Mouse (Mus musculus) common myeloid progenitor, adult 5-6 weeks (primary cell): ENCODE measurements around the gene St3gal3. TPM values are rescaled to one million over a fixed set of nuclear protein-coding genes. Genes with fewer than 3 reads are reported as not detected.

Source experiments
- ATAC-seq: replicated peaks from 2 replicates; pipeline ENCODE4 v1.8.0; 2016; ENCODE audit warnings: low read depth, mild to moderate bottlenecking, moderate TSS enrichment, inconsistent platforms; ENCODE audit not compliant: poor library complexity, severe bottlenecking
- total RNA-seq: library from RNA; stranded (forward); fragments of 200-1000, 187-1606 nt; gene quantifications from 2 replicates; pipeline ENCODE4 v1.2.3, GENCODE M21; 2017

The St3gal3 gene
- total RNA-seq, 1 experiment from 2014 or later = 11.0 TPM

DNA sequence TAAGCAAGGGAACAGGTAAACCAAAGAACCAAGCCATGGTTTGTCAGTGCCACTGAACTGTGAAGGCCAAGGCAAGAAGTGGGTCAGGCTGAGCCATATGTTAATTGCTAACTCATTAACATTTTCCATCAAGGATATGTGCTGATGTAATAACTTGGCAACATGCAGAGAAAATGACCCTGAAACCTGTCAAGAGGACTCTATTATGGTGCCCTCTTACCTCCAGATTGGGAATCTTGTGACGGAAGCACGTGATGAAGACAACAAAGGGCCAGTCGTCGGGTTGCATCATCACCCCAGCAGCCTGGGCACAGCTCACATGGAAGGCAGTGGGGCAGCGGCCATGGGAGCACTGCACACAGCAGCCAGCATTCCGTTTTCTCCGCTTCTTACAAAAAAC lies 9.0 kb upstream of the St3gal3 start:
- ATAC-seq = no peak

DNA sequence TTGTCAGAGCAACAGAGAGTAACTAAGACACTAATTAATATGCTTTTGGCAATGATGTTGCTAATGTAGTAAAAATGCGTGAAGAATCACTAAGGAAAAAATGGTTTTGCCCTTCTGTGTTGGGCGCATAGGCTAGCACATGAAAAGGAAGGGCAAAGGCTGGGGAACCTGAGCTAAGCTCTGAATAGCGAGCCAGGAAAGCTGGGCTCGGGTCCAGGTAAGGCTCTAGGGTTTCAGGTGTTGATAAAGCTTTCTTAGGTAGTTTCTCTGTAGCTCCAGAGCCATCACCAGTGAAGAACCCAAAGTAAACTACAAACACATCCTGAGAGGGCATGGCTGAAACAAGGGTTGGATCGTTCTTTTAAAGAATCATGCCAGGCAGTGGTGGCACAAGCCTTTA lies 6.8 kb upstream of the St3gal3 start:
- no peak for ATAC-seq

DNA sequence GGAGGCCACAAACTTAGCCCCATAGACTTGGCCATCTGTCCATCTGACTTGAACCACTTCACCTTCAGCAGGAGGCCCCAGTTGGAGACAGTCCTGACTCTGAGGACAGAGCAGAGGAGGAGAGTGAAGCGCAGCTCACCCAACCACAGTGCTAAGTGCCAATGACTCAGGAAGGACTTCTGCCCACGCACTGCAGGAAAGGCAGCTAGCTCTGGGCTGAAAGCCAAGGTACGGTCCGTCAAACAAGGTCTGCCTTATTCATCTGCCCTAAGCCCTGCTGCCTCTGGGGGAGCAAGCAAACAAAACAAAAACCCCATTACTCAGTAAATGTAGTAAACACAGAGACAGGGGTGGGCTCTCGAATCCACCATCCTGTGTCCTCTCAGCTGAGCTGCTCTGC lies 4.2 kb upstream of the St3gal3 start:
- peak; percentile 30; the same call in 1 of the 2 replicates for ATAC-seq

DNA sequence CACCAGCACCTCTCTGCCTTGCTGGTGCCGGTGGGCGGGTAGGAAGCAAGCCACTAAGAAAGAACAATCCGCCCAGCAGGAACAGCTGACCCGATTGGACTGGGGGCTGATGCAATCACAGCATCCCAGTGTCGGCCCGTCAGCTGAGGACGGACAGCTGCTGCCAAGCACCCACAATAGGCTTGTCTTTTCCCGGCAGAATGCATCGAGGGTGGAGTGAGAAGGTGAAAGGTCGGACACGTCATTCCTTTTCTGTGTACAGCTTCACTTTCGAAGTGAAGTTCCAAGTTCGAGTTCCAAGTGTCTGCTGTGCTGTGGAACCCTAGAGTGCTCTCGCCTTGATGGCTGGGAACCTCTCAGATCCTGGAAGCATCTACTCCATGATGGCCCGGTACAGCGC lies 3.1 kb upstream of the St3gal3 start:
- ATAC-seq = no peak

DNA sequence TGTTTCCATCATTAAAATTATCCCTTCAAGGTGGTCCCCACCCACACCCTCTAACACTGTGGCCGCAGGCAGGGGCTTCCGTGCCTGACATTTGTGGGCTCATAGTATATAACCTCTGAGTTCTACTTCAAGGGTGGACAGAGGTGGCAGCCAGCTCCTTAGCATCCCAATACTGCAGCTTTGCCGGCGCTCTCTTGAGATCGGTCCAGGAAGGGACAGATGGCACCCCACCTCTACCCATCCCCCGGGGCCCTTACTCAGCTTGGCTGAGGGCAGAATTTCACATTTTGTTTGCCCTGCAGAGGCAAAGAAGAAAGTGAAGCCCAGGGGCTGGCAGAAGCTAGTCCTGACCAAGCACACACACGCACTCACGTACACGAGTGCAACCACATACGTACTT lies 2.6 kb upstream of the St3gal3 start:
- ATAC-seq = no peak

DNA sequence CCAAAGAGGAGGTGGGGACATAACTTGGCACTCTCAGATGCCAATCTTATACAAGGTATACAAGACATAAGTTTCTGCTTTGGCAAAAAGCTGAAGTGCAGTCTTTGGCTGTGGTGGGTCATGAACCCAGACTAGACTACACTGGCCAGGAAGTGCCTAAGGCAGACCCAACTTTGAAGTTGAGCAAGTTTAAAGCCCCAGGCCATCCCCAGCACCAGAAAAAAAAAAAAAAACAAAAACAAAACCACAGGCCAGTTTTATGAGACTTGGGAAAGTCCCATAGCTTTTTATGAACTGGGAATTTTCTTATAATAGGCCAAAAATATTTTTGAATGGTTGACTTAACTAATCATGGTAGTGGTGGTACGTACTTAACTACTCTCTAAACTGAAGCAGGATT lies 700 bp upstream of the St3gal3 start:
- ATAC-seq = peak; percentile 7

DNA sequence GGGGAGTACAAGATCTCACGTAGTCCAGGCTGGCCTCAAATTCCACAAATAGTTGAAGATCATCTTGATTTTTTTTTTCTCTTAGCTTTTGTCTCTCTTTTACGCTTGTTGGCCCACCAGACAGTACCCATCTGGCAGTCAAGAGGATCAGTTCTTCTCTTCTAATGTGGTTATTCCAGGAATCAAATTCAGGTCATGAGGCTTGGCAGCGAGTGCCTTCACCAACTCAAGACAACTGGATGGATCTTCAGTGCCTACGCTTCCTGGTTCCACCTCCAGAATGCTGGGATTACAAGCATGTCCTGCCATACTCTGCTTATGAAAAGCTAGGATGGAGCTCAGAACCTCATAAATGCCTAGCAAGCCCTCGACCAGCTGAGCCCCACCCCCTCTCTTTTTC lies 3.4 kb downstream of the St3gal3 start:
- ATAC-seq = no peak

DNA sequence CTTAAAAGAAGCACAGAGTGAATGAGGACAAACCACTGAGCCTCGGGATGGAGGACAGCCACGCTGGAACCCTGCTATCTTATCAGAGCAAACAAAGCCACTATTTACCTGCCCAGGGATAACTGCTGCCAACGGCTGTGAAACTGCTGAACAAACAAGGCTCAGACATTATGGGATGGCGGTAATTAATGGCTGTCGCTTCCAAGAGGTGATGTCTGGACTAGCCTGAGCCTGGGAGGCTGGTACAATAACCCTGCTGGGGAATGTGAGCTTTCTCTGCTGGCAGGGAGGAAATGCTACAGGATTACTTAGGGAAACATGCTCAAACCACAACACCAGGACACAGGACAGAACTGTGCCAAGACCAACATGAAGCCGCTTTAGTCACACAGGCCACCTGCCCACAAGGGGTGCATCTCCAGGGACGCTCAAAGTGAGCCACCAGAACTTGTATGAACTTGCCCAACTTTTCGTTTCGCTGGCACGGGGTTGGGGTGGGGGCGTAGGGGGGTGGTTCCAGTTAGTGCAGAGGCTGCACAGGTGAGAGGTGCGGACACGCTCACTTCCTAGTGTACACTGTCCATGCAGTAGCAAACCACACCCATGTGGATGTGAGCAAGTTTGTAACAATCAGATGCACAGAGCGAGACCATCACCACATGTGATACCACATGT lies 11.5 kb downstream of the St3gal3 start:
- no peak for ATAC-seq

DNA sequence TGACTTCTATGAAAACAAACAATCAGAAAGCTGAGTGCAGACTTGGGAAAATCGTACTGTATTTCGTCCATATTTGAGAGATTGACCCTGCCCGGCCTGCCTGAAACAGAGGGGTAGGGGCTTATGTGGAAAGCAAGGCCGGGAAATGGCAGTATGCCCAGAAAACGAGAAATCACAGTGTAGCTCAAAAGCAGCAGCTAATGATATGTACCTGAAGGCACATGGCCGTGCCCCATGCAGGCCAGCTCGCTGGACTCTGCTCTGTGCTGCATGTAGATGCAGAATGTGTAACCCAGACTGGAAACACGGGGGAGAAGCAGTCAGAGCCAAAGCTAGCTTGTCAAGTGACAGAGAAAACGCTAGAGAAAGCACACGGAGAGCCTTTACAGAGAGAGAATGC lies 12.6 kb downstream of the St3gal3 start:
- ATAC-seq = no peak

DNA sequence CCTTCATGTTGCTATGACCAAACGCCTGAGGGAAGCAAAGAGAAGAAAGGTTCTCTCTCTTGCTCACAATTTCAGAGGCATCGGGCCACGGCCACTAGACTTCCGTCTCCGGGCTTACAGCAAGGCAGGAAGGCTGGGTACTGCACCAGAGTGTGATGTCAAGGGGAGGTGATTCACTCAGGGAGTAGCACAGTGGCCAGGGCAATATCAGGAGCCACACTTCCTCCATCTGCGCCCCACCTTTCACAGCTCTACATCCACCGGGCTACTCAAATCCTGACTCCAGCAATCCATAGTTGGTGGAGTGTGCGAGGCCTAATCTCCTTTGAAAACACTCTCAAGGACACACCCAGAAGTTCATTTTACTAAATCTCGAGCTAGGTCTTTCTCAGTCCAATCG lies 17.1 kb downstream of the St3gal3 start:
- no peak for ATAC-seq

DNA sequence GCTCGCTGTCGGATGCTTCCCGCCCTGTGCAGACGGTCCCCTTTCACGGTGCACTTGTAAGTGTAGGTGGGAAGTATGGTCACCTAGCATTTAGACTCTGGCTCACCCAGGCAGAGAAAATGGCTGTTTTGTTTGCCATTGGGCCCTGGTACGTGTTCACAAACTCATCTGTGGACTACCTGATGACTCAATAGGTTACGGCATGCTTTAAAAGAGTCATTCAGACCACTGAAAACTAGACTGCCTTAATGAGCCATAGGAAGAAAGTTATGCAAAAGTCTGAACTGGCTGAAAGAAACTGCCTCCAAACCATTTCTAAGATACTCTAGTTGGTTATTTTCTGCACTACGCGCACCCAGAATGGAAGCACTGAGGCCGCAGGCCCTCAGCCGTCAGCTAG lies 18.6 kb downstream of the St3gal3 start:
- ATAC-seq = no peak

DNA sequence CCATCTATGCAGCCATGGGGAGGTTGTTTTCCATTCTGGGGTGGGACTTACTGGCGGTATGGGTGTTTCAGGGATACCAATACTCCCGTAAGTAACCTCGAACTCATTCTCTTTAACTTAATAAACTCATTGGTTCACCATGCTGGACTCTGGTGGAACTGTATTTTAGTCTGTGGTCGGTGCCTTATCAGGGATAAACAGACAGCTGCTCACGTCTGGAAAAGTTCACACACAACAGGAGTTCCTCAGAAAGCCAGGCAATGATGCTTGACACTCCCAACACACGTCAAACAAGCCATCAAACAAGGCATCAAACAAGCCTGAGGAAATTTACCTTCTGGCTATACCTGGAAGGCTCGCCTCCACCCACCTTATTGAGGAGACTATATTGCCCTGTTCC lies 19.6 kb downstream of the St3gal3 start:
- no peak for ATAC-seq

DNA sequence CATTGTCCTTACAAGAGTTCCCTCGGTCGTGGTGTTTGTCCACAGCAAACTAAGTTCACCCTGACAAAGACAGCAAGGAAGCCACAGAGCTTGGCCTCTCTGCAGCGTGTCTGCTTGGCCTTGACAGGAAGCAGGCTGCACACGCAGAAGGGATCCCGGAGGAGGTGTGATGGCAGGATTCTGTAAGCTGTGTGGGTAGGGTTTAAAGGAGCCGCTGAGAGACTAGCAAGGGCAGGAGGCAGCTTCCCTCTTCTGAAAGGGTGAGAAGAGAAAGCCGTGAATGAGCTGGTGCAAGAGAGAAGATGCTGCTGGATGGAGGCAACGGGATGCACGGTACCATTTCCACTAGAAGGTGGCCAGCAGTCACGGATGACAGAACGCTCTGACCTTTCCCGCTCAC lies 22.1 kb downstream of the St3gal3 start:
- no peak for ATAC-seq

DNA sequence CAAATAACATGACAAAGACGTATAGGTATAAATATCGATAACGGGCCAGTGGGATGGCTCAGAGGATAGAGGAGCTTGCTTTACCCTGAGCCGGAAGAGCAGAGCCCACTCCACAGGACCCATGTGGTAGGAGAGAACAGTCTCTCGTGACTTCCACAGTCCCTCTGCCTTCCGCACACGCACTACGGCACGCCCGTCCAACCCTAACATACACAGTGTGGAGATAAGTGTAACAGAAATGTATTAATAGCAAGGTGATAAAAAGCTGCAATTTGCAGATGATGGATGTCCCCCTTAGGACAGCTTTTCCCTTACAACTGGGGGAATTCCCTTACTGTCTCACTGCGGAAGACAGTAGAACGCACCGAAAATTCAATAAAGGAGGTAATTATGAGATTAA lies 25.1 kb downstream of the St3gal3 start:
- no peak for ATAC-seq

DNA sequence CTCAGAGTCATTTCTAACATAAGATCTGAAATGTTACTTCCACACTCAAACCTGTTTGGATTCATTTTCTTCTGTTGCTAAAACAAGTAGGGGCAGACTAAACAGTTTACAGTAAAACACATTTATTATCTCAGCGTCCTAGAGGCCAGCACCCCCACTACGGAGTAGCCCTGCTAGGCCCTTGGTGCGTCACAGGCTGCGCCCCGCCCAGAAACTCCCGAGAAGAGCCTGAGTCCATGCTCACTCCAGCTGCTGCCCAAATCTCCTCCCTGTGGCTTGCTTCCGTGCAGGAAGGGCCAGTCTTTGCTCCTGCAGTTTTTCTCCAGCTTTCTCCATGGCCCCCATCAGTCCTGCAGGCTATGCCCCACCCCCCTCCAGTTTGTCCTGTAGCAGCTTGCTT lies 25.9 kb downstream of the St3gal3 start:
- no peak for ATAC-seq

DNA sequence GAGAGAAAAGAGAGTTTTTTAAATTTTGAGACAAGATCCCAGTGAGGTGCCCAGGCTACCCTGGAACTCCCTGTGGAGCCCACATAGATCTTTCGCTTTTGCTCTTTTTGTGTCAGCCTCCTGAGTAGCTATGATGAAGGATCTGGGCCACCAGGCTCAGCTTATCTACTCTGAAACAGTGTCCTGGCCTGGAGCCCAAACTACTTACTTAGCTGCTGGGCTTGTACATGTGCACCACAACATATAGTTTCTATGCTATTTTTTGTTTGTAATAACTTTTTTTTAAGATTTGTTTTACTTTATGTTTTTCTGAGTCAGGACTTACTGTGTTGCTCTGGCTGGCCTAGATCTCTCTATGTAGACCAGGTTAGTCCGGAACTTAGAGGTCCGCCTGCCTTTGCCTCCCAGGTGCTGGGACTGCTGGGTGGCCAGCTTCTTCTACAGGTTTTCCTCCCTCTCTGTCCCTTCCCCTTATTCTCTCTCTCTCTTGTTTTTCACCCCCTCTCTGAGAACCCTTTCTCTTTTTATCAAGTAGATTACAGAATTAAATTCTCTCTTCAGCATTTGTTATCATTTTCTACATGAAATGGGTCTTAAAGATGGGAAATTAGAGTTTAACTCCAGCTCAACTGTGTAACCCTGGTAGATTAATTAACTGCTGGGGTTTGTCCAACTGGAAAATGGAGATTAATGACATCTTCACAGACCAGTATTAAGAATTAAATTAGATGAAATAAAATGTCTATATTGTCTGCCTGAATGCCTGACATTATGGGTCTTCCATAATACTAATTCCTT lies 29.3 kb downstream of the St3gal3 start:
- peak; percentile 79; the same call in 1 of the 2 replicates for ATAC-seq

DNA sequence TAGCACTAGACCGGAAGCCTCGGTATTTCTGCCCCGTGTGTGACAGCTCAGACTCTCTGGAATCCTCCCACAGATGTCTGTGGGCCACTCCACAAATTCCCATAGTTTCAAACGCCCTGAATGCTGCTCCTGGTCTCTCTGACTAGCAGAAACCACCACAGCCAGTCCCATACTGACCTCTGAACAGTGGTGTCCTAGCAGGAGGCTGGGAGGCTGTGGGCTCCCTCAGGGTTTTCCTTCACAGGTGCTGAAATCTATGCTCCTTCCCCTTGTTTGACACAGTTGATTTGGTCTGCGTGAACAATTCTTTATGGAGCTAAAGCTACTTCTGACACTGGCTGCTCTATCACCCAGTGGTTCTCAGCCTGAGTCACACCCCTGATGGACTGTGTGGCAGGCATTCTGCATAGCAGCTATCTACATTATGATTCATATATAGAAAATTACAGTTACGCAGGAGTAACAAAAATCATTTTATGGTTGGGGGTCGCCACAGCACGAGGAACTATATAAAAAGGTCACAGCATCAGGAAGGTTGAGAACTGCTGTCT lies 31.4 kb downstream of the St3gal3 start:
- no peak for ATAC-seq

DNA sequence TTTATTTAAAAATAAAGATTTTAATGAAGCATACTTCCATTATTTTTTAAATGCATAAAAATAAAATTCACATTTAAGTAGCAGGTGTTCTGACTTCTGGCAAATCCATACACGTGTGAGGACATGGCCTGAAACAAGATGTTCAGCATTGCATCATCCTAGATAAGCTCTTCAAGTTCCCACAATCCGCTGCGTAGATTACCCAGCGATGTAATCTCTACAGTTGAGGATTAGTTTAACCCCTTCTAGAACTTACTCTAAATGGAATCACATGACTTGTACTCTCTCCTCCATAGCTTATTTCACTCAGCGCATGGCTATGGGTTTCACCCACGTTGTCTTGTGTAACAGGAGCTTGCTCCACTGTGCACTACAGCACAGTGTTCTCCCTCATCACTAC lies 33.2 kb downstream of the St3gal3 start:
- no peak for ATAC-seq

DNA sequence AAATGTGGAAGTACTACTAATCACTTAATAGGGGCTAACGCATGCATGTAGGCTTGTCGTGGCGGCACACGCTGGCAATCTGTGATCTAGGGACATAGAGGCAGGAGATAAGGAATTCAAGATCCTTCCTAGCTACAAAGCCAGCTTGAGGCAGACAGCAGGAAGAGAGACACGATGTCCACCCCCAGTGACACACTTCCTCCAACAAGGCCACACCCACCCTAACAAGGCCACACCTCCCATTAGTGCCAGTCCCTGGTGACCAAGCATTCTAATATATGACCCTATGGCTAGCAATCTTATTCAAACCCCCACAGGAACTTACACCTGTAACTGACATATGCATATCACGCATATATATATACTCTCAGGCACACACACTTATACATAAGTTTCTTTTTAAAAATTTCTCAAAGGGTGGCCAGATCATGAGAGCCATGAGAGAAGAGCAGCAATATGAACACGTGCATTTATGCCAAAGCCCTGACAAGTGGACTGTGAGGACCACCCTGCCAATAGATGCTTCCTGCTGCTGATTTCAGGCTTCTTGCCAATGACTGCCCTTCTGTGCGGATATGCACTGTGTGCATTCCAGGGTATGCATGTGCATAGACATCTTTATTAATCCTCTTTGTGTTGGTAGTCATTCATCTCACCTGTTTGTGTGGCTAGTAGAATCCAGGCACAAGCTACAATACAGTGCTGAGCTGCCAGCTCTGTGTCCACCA lies 34.9 kb downstream of the St3gal3 start:
- ATAC-seq = 0 out of 2 replicates have a peak, but pooled peaks have one; percentile 36

DNA sequence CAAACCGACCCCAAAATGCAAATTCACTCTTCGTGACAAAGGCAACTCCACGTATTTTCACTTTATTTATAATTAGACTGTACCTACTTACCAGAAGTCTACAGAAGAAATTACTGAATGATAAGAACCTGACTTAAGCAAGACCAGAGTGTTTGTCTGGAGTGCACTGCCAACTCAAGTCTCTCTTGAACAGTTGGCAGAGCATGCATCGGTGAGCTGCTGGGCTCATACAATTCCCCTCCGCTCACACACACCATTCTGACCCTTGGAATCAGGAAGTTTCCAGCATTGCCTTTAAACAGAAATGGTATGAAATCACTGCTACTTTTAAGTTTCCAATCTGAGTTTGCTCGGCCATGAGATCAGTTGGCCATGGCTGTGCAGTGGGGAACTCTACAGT lies 36.1 kb downstream of the St3gal3 start:
- no peak for ATAC-seq

DNA sequence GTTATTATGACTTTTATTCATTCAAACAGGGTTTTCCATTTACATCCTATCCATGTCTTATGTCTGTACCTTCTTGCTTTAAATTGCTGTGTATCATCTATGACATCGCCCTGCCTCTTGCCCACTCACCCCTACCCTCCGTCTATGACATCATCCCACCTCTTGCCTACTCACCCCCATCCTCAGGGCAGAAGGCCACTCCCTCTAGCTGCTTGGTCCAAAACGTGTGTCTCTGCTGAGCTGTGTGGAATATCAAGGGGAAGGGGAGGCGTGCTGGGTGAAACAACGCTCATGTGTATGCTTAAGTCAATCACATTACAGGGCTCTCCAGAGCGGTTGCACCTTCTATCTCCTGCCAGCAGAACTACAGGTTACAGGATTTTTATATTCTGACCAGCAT lies 38.6 kb downstream of the St3gal3 start:
- ATAC-seq = no peak
